Mouse (Mus musculus) left cerebral cortex, postnatal 4 days (tissue): ENCODE measurements around the gene Uqcc2. TPM values are rescaled to one million over a fixed set of nuclear protein-coding genes. Genes with fewer than 3 reads are reported as not detected.

Experiments
- DNase-seq: peaks from one replicate; pipeline ENCODE4 v3.0.0-alpha.2; 2022
- intact Hi-C: fragments of 180-260 bp; cut with DNase I; formaldehyde crosslinking; loops from one replicate; pipeline ENCODE4 v1.15.1; 2025
- total RNA-seq, 2 experiments: library from RNA; stranded (reverse); gene quantifications; 2 replicates each; pipeline ENCODE4 v1.2.3; 2021

Uqcc2 gene
- total RNA-seq, 2 experiments from 2014 or later, result 170 to 186 TPM

DNA sequence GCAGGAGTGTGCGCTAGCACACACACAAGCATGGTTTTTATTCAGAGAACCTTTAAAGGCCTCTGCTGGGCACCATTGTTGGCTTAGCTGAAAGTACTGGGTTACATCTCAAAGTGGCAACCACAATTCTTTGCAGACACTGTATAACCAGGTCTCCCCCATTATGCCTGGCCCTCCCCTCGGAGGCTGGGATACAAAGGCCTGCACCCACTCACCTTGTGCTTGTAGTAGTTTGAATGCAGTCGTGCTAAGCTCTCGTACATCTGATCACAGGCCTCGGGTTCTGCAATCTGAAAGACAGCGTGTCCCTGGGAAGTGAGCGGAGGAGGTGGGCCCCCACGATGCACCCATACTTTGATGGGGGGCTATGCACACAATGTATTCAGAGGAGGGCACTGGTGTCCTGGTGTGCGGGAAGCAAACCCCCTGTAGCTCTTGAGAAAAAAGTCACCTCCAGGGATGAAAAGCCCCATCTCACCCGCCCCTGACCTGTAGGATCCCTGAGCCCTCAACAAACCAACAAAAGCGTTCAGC, 8.0 kb downstream of the Uqcc2 start:
- intact Hi-C loops, result loop anchor here (5.0 kb wide), 1 partner anchor 88 kb away; no protein-coding TSS in a partner anchor
- no peak for DNase-seq

DNA sequence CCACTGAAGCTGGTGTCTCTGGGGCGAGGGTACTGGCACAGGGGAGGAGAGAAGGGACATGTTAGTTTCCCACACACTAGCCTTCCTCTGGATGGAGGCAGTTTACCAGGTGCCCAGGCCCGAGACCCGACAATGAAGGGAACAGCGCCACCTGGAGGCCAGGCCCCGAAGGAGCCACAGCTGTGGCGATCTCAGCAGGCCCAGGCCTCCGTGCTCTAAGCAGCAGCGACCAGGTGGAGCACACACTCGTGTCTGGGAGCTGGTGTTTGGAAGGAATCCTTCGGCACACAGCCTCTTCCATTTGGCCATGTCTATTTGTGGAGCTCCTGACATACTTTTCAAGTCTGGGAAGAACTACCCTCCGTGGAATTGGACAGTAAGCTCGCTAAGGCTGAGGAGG, 8.5 kb downstream of the Uqcc2 start:
- DNase-seq, result peak; percentile 73
- intact Hi-C loops, result loop anchor here (5.0 kb wide), 1 partner anchor 88 kb away; no protein-coding TSS in a partner anchor

DNA sequence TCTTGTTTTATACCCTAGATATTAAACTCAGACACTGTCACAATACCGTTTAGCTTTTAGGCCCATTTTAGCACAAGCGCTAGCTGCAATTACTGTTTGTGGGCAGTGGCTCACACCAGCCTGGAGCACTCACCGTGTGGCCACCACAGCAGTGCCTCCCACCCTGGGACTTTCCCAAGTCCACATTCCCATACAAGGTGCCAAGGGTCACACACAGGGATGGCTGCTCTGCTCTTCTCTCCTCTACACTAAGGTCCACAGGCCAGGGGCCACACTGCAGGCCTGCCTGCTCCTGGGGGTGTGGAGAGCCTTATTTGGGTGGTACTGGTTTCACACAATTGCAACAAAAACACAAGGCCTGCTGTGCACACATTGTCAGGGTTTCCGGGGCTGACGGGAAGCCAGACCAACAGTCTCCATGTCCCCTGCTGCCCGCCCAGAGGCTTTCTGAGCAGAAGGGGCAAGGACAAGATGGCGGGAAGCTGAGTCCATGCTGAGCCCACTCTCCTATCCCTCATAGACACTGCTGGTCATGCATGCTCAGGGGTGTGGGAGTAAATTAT, 9.8 kb downstream of the Uqcc2 start:
- no peak for DNase-seq
- intact Hi-C loops, result no loop called here

DNA sequence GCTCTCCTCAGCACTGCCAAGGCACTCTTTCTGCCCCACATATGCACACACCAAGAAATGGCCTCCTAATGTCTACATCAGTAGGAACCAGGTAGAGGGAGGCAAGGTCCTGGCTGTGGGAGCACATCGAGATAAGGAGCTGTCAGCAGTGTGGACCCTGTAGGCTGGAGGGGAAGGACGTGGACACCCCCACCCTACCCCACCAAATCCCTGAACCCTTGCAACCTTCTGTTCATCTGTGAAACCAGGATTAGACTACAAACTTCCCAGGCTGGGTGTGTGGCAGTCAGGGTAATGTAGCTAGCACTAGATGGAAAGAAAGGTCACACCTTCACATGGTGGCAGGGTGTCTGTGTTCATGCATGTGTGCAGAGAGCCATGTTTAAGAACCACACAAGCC, 10.6 kb downstream of the Uqcc2 start:
- intact Hi-C loops, result no loop called here
- no peak for DNase-seq

DNA sequence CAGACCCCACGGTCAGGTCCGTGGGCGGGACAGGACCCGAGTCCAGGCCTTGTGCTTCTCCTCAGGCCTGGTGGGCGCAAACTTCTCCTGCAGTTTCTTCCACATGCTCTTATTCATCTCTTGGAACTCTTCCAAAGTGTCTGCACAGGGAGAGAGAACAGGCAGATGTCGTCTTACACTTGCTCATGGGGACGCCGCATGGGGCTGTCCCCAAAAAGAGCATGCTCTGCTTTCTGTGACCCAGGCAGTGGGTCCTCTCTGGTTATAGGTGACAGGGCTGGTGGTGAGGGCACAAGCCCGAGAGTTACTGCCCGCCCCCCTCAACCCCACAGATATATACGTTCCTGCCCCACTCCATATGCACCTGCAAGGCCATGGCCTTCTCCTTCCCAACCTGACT, 11.0 kb downstream of the Uqcc2 start:
- DNase-seq, result no peak
- intact Hi-C loops, result no loop called here

DNA sequence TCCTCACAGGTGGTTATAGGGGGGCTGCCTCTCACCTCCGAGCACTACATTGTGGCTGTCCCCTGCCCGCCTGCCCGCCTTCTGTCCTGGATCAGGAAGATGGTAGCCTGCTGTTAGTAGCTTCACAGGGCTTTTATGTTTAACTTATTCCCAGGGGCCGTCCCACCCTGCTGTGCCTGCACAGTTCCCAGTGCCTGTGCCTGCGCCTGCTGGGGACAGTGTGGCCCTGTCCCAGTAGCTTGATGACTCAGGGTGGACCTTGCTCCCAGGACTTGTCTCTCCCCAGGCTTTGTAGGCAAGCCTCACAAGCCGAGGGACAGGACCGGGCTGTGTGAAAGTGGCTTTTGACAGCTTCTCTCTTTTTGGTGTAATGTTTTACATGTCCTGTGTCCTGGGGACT, 11.9 kb downstream of the Uqcc2 start:
- no peak for DNase-seq
- intact Hi-C loops, result no loop called here

DNA sequence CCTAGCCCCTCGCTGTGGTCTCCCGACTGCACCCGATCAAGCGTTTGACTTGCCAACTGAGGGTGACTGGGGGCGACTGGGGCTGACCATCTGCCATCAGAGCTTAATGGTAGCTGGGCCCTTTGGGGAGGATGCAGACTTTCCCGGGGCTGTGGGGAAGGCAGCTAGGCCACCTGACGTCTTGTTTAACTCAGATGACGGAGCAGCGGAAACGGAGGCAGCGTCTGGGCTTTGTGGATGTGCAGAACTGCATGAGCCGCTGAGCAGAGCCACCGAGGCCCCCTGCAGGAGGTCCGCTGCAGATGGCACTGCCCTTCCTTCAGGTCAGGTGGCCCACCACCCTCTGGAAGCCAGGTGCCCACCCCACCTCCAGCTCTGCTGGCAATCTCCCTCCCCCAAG, 12.4 kb downstream of the Uqcc2 start:
- DNase-seq, result peak; percentile 45
- intact Hi-C loops, result no loop called here

DNA sequence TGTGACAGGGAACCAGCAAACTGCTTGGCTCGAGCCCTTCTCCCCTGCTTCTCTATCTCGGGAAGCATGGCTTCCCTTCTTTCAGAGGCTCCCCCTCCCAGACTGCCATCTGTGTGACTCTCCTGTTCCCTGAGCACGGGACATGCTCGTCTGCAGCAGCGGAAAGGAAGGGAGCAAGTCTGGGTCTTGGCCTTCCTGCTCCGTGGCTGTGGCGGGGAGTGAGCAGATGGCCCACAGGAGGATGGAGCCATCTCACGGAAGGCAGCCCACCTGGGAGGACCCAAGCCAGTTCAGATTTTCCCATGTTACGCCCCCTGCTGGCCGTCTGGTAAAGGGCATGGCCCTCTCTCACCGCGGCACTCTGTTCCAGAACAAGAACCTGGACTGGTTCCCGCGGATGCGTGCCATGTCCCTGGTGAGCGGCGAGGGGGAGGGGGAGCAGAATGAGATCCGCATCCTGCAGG, 13.1 kb downstream of the Uqcc2 start:
- intact Hi-C loops, result no loop called here
- peak; percentile 92 for DNase-seq

DNA sequence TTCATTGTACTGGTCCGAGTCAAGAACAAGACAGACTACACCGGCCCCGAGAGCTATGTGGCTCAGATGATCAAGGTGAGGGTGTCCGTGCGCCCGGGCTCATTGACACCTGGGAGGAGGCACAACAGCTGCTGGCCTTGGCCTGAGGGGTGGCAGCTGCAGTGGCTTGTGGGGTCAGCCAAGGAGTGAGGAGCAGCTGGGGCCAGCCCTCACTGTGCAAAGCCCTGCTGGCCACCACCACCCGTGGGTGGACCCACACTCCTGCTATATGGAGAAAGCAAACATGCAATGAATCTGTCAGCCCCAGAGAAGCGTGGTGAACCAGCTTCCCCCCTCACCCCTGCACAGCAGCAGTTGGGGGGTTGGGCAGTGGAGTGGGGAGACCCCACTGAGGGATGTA, 13.8 kb downstream of the Uqcc2 start:
- intact Hi-C loops, result no loop called here
- DNase-seq, result no peak

DNA sequence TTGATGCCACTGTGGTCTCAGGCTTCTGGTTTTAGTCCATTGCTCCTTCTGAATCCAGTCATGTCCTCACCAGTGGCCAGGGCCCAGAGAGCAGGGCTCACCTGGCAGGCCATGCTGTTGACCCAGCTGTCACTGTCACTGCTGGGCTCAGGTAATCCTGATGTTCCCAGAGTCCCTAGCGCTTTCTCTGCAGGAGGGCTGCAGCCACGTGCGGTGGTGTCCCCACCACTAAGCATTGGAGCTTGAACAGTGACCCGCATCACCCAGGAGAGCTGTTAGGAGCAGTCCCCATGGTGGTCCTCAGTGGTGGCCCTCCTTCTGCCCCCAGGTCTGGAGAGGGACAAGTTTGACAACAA, 14.2 kb downstream of the Uqcc2 start:
- no peak for DNase-seq
- intact Hi-C loops, result no loop called here

DNA sequence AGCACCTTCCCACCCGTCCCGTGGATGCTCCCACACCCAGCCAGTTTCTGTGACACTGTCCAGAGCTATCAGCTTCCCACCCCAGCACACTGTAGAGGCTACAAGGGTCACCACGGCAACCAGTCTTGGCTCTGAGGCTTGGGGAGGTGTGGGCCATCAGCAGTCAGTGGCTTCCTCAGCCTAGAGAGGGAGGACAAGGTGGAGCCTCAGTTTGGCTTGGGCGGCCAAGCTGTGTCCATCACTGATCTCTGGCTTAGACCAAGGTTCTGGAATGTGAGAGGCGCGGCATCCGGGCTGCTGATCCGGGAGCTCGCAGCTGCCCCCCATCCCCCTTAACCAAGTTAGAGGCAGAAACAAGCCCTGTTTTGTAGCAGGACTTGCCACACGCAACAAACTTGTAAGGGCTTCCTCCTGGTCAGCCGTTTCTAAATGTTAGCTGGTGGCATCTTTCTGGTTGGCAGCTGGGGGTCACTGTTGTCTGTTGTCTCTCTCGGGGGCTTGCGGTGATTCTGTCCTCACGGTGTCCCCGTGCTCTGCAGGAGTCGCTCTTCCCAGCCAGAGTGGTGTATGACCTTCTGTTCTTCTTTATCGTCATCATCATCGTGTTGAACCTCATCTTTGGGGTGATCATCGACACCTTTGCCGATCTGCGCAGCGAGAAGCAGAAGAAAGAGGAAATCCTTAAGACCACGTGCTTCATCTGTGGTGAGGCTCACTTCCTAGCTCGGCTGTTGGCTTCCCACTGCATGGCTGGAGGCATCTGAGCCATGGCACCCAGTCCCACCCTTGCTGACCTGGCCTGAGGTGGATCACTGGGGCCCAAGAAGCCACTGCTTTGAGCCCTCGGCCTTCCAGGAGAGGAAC, 14.8 kb downstream of the Uqcc2 start:
- intact Hi-C loops, result no loop called here
- DNase-seq, result peak; percentile 45

DNA sequence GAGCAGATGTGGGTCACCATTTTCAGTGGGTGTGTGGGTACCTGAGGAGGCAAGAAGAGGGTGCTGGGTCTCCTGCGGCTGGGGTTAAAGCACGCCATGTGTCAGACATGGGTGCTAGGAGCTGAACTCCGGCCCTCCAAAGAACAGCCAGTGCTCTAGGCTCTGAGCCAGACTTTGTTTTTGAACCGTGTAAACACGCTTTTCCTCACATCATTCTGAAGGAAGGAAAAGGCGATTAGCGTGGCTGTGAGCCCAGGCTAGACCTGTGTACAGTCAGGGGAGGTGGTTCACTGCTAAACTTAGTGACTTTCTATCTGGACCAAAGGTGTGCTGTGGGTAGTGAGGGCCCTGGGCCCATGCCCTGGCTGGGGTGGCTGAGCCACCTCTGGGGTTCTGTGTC, 23.6 kb downstream of the Uqcc2 start:
- no peak for DNase-seq
- intact Hi-C loops, result no loop called here

DNA sequence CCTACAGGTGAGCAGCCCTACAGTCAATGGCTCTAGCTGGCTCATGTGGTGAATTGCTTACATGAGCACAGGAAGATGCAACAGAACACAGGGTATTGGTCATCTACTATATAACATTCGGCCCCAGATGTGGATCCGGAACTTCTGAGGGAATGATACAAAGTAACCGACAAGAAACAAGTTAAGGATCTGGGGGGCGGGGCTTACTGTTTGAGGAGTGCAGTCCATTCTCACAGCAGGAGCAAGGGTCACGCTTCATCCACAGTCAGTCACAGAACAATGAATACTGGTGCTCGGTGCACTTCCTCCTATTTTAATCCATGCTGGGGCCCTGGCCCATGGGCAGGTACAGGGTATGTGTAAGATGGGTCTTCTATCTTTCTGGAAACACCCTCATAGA, 25.8 kb downstream of the Uqcc2 start:
- DNase-seq, result no peak
- intact Hi-C loops, result no loop called here

DNA sequence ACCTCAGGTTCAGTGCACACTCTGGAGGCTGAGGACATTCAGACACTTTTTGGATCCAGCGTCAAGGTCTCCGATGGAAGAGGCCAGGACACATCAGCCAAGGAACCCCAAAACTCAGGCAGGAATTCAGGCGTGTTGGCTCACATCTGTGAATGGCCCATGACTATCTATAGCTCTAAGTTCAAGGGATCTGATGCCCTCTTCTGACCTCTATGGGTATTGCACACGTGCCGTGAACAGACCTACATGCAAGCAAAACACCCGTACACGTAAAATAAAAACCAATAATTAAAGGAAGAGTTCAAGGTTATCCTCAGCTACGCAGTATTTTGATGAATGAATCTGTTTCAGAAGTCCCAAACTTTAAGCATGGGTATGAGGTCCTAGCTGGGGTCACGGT, 27.0 kb downstream of the Uqcc2 start:
- DNase-seq, result no peak
- intact Hi-C loops, result no loop called here

DNA sequence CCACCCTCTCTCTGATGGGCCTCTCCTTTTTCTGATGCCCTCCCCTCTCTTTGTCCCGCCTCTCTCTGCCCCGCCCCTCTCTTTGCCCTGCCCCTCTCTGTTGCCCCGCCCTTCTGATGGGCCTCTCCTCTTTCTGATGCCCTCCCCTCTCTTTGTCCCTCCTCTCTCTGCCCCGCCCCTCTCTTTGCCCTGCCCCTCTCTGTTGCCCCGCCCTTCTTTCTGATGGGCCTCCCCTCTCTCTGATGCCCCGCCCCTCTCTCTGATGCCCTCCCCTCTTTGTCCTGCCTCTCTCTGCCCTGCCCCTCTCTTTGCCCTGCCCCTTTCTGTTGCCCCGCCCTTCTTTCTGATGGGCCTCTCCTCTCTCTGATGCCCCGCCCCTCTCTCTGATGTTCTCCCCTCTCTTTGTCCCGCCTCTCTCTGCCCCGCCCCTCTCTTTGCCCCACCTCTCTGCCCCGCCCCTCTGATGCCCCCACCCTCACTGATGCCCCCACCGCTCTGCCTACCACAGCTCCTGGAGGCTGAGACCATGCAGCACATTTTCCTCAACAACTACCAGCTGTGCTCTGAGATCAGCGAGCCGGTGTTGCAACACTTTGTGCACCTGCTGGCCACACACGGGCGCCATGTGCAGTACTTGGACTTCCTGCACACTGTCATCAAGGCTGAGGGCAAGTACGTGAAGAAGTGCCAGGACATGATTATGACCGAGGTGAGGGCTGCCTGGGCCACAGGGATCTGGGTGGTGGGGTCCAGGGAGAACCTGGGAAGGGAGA, 27.8 kb downstream of the Uqcc2 start:
- intact Hi-C loops, result no loop called here
- DNase-seq, result no peak

DNA sequence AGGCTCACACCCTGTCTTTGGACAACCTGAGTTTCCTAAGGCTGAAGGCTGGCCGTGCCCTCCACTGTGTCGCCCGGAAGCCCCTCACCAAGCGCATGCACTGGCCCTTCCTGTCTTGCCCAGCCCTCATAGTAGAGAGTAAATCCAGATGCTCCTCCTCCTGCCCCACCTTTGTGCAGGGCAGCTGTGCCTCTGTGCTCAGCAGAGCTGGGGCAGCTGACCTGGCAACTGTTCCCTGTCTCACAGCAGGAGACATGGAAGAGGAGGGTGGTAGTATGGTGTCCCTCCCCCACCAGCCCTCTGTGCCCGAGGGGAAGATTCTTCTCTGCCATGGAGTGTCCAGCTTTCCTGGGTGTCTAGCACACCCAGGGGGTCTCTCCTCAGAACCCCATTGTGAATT, 32.0 kb downstream of the Uqcc2 start:
- intact Hi-C loops, result no loop called here
- DNase-seq, result no peak

DNA sequence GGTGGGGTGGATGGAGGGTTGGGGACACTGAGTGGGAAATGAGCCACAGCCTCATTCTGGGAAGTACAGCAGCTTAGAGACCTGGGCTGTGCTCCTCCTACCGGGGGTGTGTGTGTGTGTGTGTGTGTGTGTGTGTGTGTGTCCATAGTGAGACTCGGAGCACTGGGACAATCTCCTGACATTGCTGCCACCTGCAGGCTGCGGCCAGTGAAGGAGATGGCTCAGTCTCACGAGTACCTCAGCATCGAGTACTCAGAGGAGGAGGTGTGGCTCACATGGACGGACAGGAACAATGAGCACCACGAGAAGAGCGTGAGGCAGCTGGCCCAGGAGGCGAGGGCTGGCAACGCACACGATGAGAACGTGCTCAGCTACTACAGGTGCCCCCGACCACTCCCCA, 38.0 kb downstream of the Uqcc2 start:
- peak; percentile 56 for DNase-seq
- intact Hi-C loops, result no loop called here

DNA sequence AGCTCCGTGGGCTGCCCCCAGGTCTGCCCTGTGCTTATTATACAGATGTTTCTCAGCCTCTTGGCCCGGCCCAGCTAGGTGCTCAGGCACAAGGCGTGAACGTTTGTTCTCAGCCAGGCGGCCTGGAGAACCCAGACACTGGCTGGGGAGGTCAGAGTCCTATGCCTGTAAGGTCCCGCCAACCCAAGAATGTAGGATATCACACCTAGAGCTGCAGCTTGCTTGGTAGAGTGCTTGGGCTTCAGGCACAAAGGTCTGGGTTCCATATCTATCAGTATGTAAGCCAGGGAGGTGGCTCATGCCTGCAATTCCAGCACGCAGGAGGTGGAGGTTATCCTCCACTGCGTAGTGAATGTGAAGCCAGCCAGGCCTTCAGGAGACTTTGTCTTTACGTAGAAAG, 43.6 kb downstream of the Uqcc2 start:
- DNase-seq, result no peak
- intact Hi-C loops, result no loop called here

DNA sequence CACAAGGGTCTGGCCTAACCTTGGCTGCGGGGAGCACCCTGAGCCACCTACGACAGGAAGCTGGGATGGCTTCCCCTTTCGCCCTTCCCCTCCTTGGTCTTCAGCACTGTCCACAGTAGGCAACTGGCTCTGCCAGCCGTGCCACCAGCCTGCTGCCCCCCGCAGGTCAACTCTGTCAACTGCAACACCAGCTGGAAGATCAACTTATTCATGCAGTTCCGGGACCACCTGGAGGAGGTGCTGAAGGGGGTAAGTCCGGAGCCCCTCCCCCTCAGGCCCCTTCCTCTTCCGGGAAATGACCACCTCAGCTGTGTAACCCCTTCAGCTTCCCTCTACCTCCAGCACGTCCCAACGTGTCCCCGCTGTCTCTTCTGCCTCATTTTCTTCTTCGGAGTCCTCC, 46.3 kb downstream of the Uqcc2 start:
- peak; percentile 41 for DNase-seq
- intact Hi-C loops, result no loop called here

DNA sequence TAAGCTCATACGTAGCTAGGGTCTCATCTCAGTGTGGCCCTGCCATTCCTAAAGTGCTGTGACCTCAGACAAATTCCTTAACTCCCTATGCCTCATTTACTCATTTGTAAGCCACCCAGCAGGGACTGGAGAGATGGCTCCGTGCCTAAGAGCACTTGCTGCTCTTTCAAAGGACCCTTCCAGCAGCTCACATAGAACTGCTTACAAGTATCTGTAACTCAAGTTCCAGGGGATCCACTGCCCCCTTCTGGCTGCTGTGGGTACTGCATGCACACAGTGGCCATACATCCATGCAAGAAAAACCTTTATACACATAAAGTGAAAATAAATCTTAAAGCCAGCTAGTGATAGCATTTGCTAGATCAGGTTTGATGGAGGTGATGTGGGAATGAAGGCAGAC, 48.0 kb downstream of the Uqcc2 start:
- DNase-seq, result peak; percentile 71
- intact Hi-C loops, result no loop called here

DNA sequence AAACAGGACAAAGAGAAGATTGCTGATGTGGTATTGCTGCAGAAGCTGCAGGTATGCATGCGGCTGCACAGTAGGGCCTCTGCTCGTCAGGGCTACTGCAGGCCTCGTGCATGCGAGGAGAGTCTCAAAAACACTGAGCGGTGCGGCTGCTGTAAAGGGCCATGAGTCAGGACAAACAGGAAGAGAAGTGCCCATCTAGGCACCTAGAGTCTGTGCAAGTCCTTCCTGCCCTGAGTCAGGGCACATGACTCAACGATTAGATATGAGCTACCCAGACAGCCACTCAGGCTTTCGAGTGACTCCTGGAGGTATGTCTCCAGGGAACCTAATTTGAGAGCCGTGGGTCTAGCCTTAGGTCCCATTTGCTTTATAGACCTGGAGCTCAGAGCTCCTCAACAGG, 50.1 kb downstream of the Uqcc2 start:
- intact Hi-C loops, result no loop called here

DNA sequence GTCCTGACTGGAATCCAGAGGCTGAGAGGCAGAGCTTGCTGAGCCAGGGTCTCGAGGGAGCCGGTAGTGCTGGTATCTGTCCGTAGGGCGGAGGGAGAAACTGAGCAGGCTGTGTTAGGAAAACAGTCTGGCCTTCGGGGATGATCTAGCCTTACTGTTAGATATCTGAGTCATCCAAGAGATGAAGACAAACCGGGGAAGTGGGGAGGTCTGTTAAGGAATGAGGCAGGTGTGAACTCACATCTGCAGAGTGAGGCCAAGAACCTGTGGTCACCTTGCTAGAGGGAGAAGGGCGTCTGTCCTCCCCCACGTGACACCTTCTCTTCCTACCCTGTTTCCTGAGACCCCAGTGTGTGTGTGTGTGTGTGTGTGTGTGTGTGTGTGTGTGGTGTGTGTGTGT, 50.9 kb downstream of the Uqcc2 start:
- no peak for DNase-seq
- intact Hi-C loops, result no loop called here

More for the DNA sequence above, 50.1 kb downstream of the Uqcc2 start:
- DNase-seq, result no peak
